Mouse (Mus musculus): ENCODE measurements around the gene Arhgef12. TPM values are rescaled to one million over a fixed set of nuclear protein-coding genes. Genes with fewer than 3 reads are reported as not detected.

Arhgef12 gene
- polyA plus RNA-seq, 1 experiment, result 48.0 TPM

DNA sequence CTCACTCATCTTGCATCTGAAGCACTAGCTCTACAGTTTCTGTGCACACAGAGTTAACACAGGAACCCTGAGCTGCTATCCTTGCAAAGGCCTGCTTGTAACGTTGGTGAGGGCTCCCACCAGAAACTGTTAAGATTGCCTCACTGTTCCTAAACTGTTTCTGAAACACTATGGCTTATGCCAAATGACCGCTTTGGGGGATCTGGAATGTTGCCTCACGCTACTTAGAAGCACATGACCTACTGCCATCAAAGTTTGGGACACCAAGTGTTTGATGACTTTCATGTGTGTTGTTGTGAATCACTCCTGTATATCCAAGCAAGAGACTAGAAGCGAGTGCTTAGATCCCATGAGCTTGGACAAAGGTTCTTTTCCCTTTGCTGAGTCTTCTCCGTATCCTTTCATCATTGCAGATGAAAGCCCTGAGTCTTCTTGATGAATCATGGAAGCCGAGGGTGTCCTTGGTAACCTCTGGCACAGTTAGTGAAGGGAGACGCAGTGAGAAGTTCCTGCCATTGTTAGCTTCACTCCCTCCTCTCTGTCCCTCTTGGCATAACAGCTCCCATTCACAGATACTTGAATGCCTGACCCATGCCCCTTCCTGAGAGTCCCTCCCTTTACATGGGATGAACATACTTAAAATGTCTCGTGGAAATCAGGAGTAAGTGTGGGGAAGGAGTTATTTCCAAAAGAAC is 3.4 kb upstream of the Arhgef12 start:
- Histone ChIP-seq H3K36me3 (ENCODE audit: control insufficient read depth, insufficient read depth, low read length) (no peaks in the 10 kb centered on the region), H3K27me3 (replicated peaks; ENCODE audit: control insufficient read depth, insufficient read depth, low read length) (no peaks in the 10 kb centered on the region), H3K27ac (ENCODE audit: insufficient read depth, low read depth, low read length) (no peak overlapping the region), H3K4me1 (ENCODE audit: control insufficient read depth, insufficient read depth, low read length) (peaks cover 10% of the 10 kb centered on the region; the same call in 1 of the 2 replicates), H3K4me3 (ENCODE audit: insufficient read depth, low read depth, low read length) (no peak overlapping the region)
- no peak for DNase-seq
- WGBS, result 75% methylated on average over 8 of the region's 8 CpGs
- TF ChIP-seq CTCF (conservative IDR thresholded peaks at IDR 0.05; ENCODE audit: insufficient read depth, insufficient read length, low read depth, low read length) (no peak), POLR2A (IDR thresholded peaks at IDR 0.05; ENCODE audit: low read depth, low read length) (no peak)

- Histone ChIP-seq H3K4me3 (ENCODE audit: insufficient read depth, low read depth, low read length) (no peak overlapping the region), H3K27me3 (replicated peaks; ENCODE audit: control insufficient read depth, insufficient read depth, low read length) (no peaks in the 10 kb centered on the region), H3K36me3 (ENCODE audit: control insufficient read depth, insufficient read depth, low read length) (no peaks in the 10 kb centered on the region), H3K4me1 (ENCODE audit: control insufficient read depth, insufficient read depth, low read length) (peaks cover 8% of the 10 kb centered on the region; the same call in 1 of the 2 replicates), H3K27ac (ENCODE audit: insufficient read depth, low read depth, low read length) (no peak overlapping the region)
- TF ChIP-seq POLR2A (IDR thresholded peaks at IDR 0.05; ENCODE audit: low read depth, low read length), result no peak
- no peak for TF ChIP-seq CTCF (conservative IDR thresholded peaks at IDR 0.05; ENCODE audit: insufficient read depth, insufficient read length, low read depth, low read length)
- 78% methylated on average over 7 of the region's 7 CpGs for WGBS
- DNase-seq, result peak; percentile 36
Measured at GRCm38 (mm10) chr9:43109125-43109524, 2.1 kb upstream of the Arhgef12 start.

GRCm38 (mm10) chr9:43108721-43109120 is 1.7 kb upstream of the Arhgef12 start:
- H3K27me3 ChIP-seq (replicated peaks; ENCODE audit: control insufficient read depth, insufficient read depth, low read length), result no peaks in the 10 kb centered on the region
- peaks cover 8% of the 10 kb centered on the region; the same call in 1 of the 2 replicates for H3K4me1 ChIP-seq (ENCODE audit: control insufficient read depth, insufficient read depth, low read length)
- DNase-seq, result no peak
- no peak overlapping the region for H3K4me3 ChIP-seq (ENCODE audit: insufficient read depth, low read depth, low read length)
- 60% methylated on average over 3 of the region's 3 CpGs for WGBS
- H3K36me3 ChIP-seq (ENCODE audit: control insufficient read depth, insufficient read depth, low read length), result no peaks in the 10 kb centered on the region
- TF ChIP-seq CTCF (conservative IDR thresholded peaks at IDR 0.05; ENCODE audit: insufficient read depth, insufficient read length, low read depth, low read length) (no peak), POLR2A (IDR thresholded peaks at IDR 0.05; ENCODE audit: low read depth, low read length) (no peak)
- H3K27ac ChIP-seq (ENCODE audit: insufficient read depth, low read depth, low read length), result no peak overlapping the region

GRCm38 (mm10) chr9:43108081-43108480 is 1.0 kb upstream of the Arhgef12 start:
- Histone ChIP-seq H3K4me1 (ENCODE audit: control insufficient read depth, insufficient read depth, low read length) (peaks cover 13% of the 10 kb centered on the region), H3K27me3 (replicated peaks; ENCODE audit: control insufficient read depth, insufficient read depth, low read length) (no peaks in the 10 kb centered on the region), H3K36me3 (ENCODE audit: control insufficient read depth, insufficient read depth, low read length) (no peaks in the 10 kb centered on the region), H3K4me3 (ENCODE audit: insufficient read depth, low read depth, low read length) (no peak overlapping the region), H3K27ac (ENCODE audit: insufficient read depth, low read depth, low read length) (no peak overlapping the region)
- DNase-seq, result no peak
- TF ChIP-seq POLR2A (IDR thresholded peaks at IDR 0.05; ENCODE audit: low read depth, low read length) (no peak), CTCF (conservative IDR thresholded peaks at IDR 0.05; ENCODE audit: insufficient read depth, insufficient read length, low read depth, low read length) (no peak)
- WGBS, result 71% methylated on average over 1 of the region's 1 CpGs

DNA sequence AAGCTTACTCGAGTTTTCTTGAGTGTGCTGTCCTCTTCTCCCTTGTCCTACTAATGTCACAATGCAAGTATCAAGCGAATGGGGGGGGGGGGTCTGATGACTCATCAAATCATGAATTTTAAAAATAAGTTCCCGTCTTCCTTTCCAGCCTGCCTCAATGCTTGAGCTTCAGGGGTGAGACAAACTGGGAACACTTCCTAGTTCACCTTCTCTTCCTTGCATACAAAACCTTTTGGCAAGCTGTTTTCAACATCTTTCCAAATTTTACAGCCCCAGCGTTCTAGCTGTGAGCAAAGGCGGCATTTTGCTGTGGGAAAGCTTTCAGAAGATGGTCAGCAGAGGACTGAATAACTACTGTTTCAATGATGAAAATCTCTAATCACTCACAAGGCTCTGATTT is 516 bp upstream of the Arhgef12 start:
- DNase-seq, result no peak
- no peaks in the 10 kb centered on the region for H3K27me3 ChIP-seq (replicated peaks; ENCODE audit: control insufficient read depth, insufficient read depth, low read length)
- H3K27ac ChIP-seq (ENCODE audit: insufficient read depth, low read depth, low read length), result peak overlapping the region; percentile 96; the same call in 1 of the 2 replicates
- H3K36me3 ChIP-seq (ENCODE audit: control insufficient read depth, insufficient read depth, low read length), result no peaks in the 10 kb centered on the region
- H3K4me1 ChIP-seq (ENCODE audit: control insufficient read depth, insufficient read depth, low read length), result peaks cover 18% of the 10 kb centered on the region
- TF ChIP-seq POLR2A (IDR thresholded peaks at IDR 0.05; ENCODE audit: low read depth, low read length) (no peak), CTCF (conservative IDR thresholded peaks at IDR 0.05; ENCODE audit: insufficient read depth, insufficient read length, low read depth, low read length) (no peak)
- no peak overlapping the region for H3K4me3 ChIP-seq (ENCODE audit: insufficient read depth, low read depth, low read length)
- 37% methylated on average over 5 of the region's 5 CpGs for WGBS

- H3K27ac ChIP-seq (ENCODE audit: insufficient read depth, low read depth, low read length), result peak overlapping the region; percentile 96
- no peak for DNase-seq
Measured at GRCm38 (mm10) chr9:43106426-43107186, 433 bp downstream of the Arhgef12 start.

More at GRCm38 (mm10) chr9:43106426-43107186, 433 bp downstream of the Arhgef12 start:
- H3K4me1 ChIP-seq (ENCODE audit: control insufficient read depth, insufficient read depth, low read length), result peaks cover 22% of the 10 kb centered on the region
- no peaks in the 10 kb centered on the region; the same call in 1 of the 2 replicates for H3K36me3 ChIP-seq (ENCODE audit: control insufficient read depth, insufficient read depth, low read length)
- peak overlapping the region; percentile 66 for H3K4me3 ChIP-seq (ENCODE audit: insufficient read depth, low read depth, low read length)
- WGBS, result 5% methylated on average over 22 of the region's 22 CpGs
- TF ChIP-seq POLR2A (IDR thresholded peaks at IDR 0.05; ENCODE audit: low read depth, low read length), result no peak
- TF ChIP-seq CTCF (conservative IDR thresholded peaks at IDR 0.05; ENCODE audit: insufficient read depth, insufficient read length, low read depth, low read length), result no peak
- no peaks in the 10 kb centered on the region for H3K27me3 ChIP-seq (replicated peaks; ENCODE audit: control insufficient read depth, insufficient read depth, low read length)

Measured in kidney, adult 2 months (tissue).